Mouse (Mus musculus): Measurements from ENCODE around the gene Gnb2. TPM values are rescaled to one million over a fixed set of nuclear protein-coding genes. Genes with fewer than 3 reads are reported as not detected.

Gene Gnb2
- polyA plus RNA-seq, 2 experiments, result 460 to 770 TPM

- 63% methylated on average over 6 of the region's 6 CpGs for WGBS
- no peaks in the 10 kb centered on the region for H3K27me3 ChIP-seq (ENCODE audit: control insufficient read depth, insufficient read depth, low read length)
- H3K9ac ChIP-seq (ENCODE audit: low read depth, low read length, severe bottlenecking), result no peak overlapping the region
- no peak for ATAC-seq (ENCODE audit: low FRiP score, low read depth)
- H3K4me3 ChIP-seq (replicated peaks; ENCODE audit: low read length), result no peak overlapping the region
- TF ChIP-seq POLR2A (IDR thresholded peaks at IDR 0.05; ENCODE audit: borderline replicate concordance, extremely low read depth, insufficient read depth, insufficient read length), result no peak
- no peaks in the 10 kb centered on the region for H3K9me3 ChIP-seq (ENCODE audit: control insufficient read depth, low read length)
- DNase-seq (ENCODE audit: low spot score), result no peak
- no peak overlapping the region for H3K4me2 ChIP-seq (replicated peaks; ENCODE audit: low read depth, low read length, severe bottlenecking)
- H3K27ac ChIP-seq (replicated peaks; ENCODE audit: low read depth, low read length), result no peak overlapping the region
- no peaks in the 10 kb centered on the region for H3K4me1 ChIP-seq (ENCODE audit: control insufficient read depth, insufficient read depth, low read length)
- no peaks in the 10 kb centered on the region for H3K36me3 ChIP-seq (ENCODE audit: control insufficient read depth, insufficient read depth, low read length)
Observed at GRCm38 (mm10) chr5:137565744-137566143, 32.4 kb upstream of the Gnb2 start.

- DNase-seq (ENCODE audit: low spot score) (no peak), ATAC-seq (ENCODE audit: low FRiP score, low read depth) (no peak)
- Histone ChIP-seq H3K4me2 (replicated peaks; ENCODE audit: low read depth, low read length, severe bottlenecking) (no peak overlapping the region), H3K36me3 (ENCODE audit: control insufficient read depth, insufficient read depth, low read length) (no peaks in the 10 kb centered on the region), H3K27me3 (ENCODE audit: control insufficient read depth, insufficient read depth, low read length) (no peaks in the 10 kb centered on the region), H3K9ac (ENCODE audit: low read depth, low read length, severe bottlenecking) (no peak overlapping the region), H3K9me3 (ENCODE audit: control insufficient read depth, low read length) (no peaks in the 10 kb centered on the region), H3K4me3 (replicated peaks; ENCODE audit: low read length) (no peak overlapping the region), H3K4me1 (ENCODE audit: control insufficient read depth, insufficient read depth, low read length) (no peaks in the 10 kb centered on the region), H3K27ac (replicated peaks; ENCODE audit: low read depth, low read length) (no peak overlapping the region)
- no peak for TF ChIP-seq POLR2A (IDR thresholded peaks at IDR 0.05; ENCODE audit: borderline replicate concordance, extremely low read depth, insufficient read depth, insufficient read length)
- WGBS, result 70% methylated on average over 10 of the region's 10 CpGs
Observed at GRCm38 (mm10) chr5:137562965-137563364, 29.7 kb upstream of the Gnb2 start.

- no peak overlapping the region for H3K4me3 ChIP-seq (replicated peaks; ENCODE audit: low read length)
- WGBS, result 68% methylated on average over 6 of the region's 6 CpGs
- H3K4me2 ChIP-seq (replicated peaks; ENCODE audit: low read depth, low read length, severe bottlenecking), result no peak overlapping the region
Observed at GRCm38 (mm10) chr5:137561556-137561955, 28.2 kb upstream of the Gnb2 start.

GRCm38 (mm10) chr5:137553898-137554297 is 20.6 kb upstream of the Gnb2 start:
- Histone ChIP-seq H3K4me2 (replicated peaks; ENCODE audit: low read depth, low read length, severe bottlenecking) (no peak overlapping the region), H3K36me3 (ENCODE audit: control insufficient read depth, insufficient read depth, low read length) (no peaks in the 10 kb centered on the region), H3K27ac (replicated peaks; ENCODE audit: low read depth, low read length) (no peak overlapping the region), H3K4me3 (replicated peaks; ENCODE audit: low read length) (no peak overlapping the region), H3K27me3 (ENCODE audit: control insufficient read depth, insufficient read depth, low read length) (peaks cover 11% of the 10 kb centered on the region; the same call in 1 of the 2 replicates), H3K9me3 (ENCODE audit: control insufficient read depth, low read length) (no peaks in the 10 kb centered on the region), H3K4me1 (ENCODE audit: control insufficient read depth, insufficient read depth, low read length) (no peaks in the 10 kb centered on the region), H3K9ac (ENCODE audit: low read depth, low read length, severe bottlenecking) (no peak overlapping the region)
- ATAC-seq (ENCODE audit: low FRiP score, low read depth) (no peak), DNase-seq (ENCODE audit: low spot score) (no peak)
- no peak for TF ChIP-seq POLR2A (IDR thresholded peaks at IDR 0.05; ENCODE audit: borderline replicate concordance, extremely low read depth, insufficient read depth, insufficient read length)
- WGBS, result 43% methylated on average over 11 of the region's 11 CpGs

More at GRCm38 (mm10) chr5:137561556-137561955, 28.2 kb upstream of the Gnb2 start:
- H3K27ac ChIP-seq (replicated peaks; ENCODE audit: low read depth, low read length), result no peak overlapping the region
- ATAC-seq (ENCODE audit: low FRiP score, low read depth), result no peak
- H3K9ac ChIP-seq (ENCODE audit: low read depth, low read length, severe bottlenecking), result no peak overlapping the region
- no peak for DNase-seq (ENCODE audit: low spot score)
- H3K36me3 ChIP-seq (ENCODE audit: control insufficient read depth, insufficient read depth, low read length), result no peaks in the 10 kb centered on the region
- no peaks in the 10 kb centered on the region for H3K9me3 ChIP-seq (ENCODE audit: control insufficient read depth, low read length)
- H3K27me3 ChIP-seq (ENCODE audit: control insufficient read depth, insufficient read depth, low read length), result no peaks in the 10 kb centered on the region
- no peaks in the 10 kb centered on the region for H3K4me1 ChIP-seq (ENCODE audit: control insufficient read depth, insufficient read depth, low read length)
- no peak for TF ChIP-seq POLR2A (IDR thresholded peaks at IDR 0.05; ENCODE audit: borderline replicate concordance, extremely low read depth, insufficient read depth, insufficient read length)

GRCm38 (mm10) chr5:137553411-137553837 is 20.1 kb upstream of the Gnb2 start, which contains the start of gene Actl6b:
Gene Actl6b, plus strand, starts transcription at chr5:137553517.
- H3K4me3 ChIP-seq (replicated peaks; ENCODE audit: low read length), result peak within 1 kb of the TSS; percentile 3; the same call in 1 of the 2 replicates
- no peak within 1 kb of the TSS for H3K9ac ChIP-seq (ENCODE audit: low read depth, low read length, severe bottlenecking)
- DNase-seq (ENCODE audit: low spot score) (peak; percentile 71), ATAC-seq (ENCODE audit: low FRiP score, low read depth) (peak; percentile 90)
- no peak for TF ChIP-seq POLR2A (IDR thresholded peaks at IDR 0.05; ENCODE audit: borderline replicate concordance, extremely low read depth, insufficient read depth, insufficient read length)
- no peaks in the 10 kb centered on the region for H3K9me3 ChIP-seq (ENCODE audit: control insufficient read depth, low read length)
- no peak within 1 kb of the TSS for H3K27ac ChIP-seq (replicated peaks; ENCODE audit: low read depth, low read length)
- H3K4me1 ChIP-seq (ENCODE audit: control insufficient read depth, insufficient read depth, low read length), result no peaks in the 10 kb centered on the region
- no peaks in the 10 kb centered on the region for H3K36me3 ChIP-seq (ENCODE audit: control insufficient read depth, insufficient read depth, low read length)
- peak within 1 kb of the TSS; percentile 35 for H3K4me2 ChIP-seq (replicated peaks; ENCODE audit: low read depth, low read length, severe bottlenecking)
- WGBS, result 2% methylated on average over 37 of the region's 37 CpGs
- H3K27me3 ChIP-seq (ENCODE audit: control insufficient read depth, insufficient read depth, low read length), result peaks cover 11% of the 10 kb centered on the region; the same call in 1 of the 2 replicates

Measured in limb, embryonic 14.5 days (tissue).